Mouse (Mus musculus) midbrain, postnatal 0 days (tissue): ENCODE measurements at regions not wholly inside any gene's neighbourhood (a gene's known extent, or its start where the extent isn't known, plus 50 kb on each side); places are given as distances from the start of the nearest gene placed in this dataset.

ENCODE experiments used
- ATAC-seq: fragments of 200-750 bp; cut with Nextera tagmentation; 2 replicates; pipeline ENCODE4 v1.8.0; 2017; ENCODE audit warnings: moderate number of reproducible peaks, mild to moderate bottlenecking, moderate TSS enrichment, moderate library complexity; ENCODE audit not compliant: low FRiP score
- DNase-seq: peaks from one replicate; pipeline ENCODE4 v3.0.0-alpha.2; 2015; ENCODE audit warnings: low spot score
- H3K27ac ChIP-seq: fragments of 300-500 bp; sonication (generic); 2 replicates; pipeline ENCODE4 v1.5.1; 2014; ENCODE audit warnings: low read depth, mild to moderate bottlenecking, low read length, mixed read lengths
- H3K27me3 ChIP-seq: fragments of 300-500 bp; sonication (generic); 2 replicates; pipeline ENCODE4 v1.6.1; 2014; ENCODE audit warnings: low read length, control low read depth, mixed read lengths; ENCODE audit not compliant: insufficient read depth
- H3K36me3 ChIP-seq: fragments of 300-500 bp; sonication (generic); 2 replicates; pipeline ENCODE4 v1.6.1; 2014; ENCODE audit warnings: low read length, control low read depth, mixed read lengths; ENCODE audit not compliant: insufficient read depth
- H3K4me1 ChIP-seq: fragments of 300-500 bp; sonication (generic); 2 replicates; pipeline ENCODE4 v1.6.1; 2014; ENCODE audit warnings: mild to moderate bottlenecking, control low read depth, antibody characterized with exemption, low read length, mixed read lengths; ENCODE audit not compliant: insufficient read depth
- H3K4me2 ChIP-seq: fragments of 300-500 bp; sonication (generic); 2 replicates; pipeline ENCODE4 v1.6.1; 2014; ENCODE audit warnings: low read depth, mild to moderate bottlenecking, low read length, mixed read lengths; ENCODE audit not compliant: poor library complexity, severe bottlenecking
- H3K4me3 ChIP-seq: fragments of 300-500 bp; sonication (generic); 2 replicates; pipeline ENCODE4 v1.5.1; 2014; ENCODE audit warnings: low read depth, mild to moderate bottlenecking, low read length, moderate library complexity
- H3K9ac ChIP-seq: fragments of 300-500 bp; sonication (generic); replicated peaks from 2 replicates; pipeline ENCODE4 v1.6.1; 2014; ENCODE audit warnings: mild to moderate bottlenecking, low read length, moderate library complexity, mixed read lengths; ENCODE audit not compliant: poor library complexity, severe bottlenecking
- H3K9me3 ChIP-seq: fragments of 300-500 bp; sonication (generic); 2 replicates; pipeline ENCODE4 v1.6.1; 2016; ENCODE audit warnings: low read length, control low read depth
- CTCF ChIP-seq: IDR thresholded peaks from 2 replicates; pipeline ENCODE4 v1.5.1; 2016; ENCODE audit warnings: antibody characterized with exemption, mild to moderate bottlenecking
- WGBS: fragments of 180-500 bp; shearing (Covaris S2); extraction: QIAGEN DNeasy Blood & Tissue Kit; methylation state at CpG from one replicate; pipeline ENCODE4 v1.1.7; 2014; 5-methylcytosine and 5-hydroxymethylcytosine counted together

DNA sequence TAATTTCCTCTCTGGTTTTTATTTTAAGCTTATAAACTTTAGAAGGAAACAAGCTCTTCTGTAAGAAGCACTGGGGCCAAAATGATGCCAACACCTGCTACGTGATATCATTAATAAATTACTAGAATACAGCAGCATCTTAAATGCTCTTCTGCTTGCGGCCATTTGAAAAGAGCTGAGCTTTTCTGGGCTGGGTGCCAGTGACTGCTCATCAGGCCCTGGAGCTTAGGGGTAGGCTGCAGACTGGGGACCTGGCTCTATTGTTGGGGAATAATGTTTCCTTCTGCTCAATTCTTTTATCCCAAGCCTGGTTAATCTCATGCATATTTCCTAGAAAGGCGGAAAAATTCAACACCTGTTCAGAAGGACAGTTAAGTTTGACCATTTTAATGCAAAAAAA is 436.7 kb upstream of the Zdhhc25 start:
- WGBS = 40% methylated on average over 3 of the region's 3 CpGs
- ATAC-seq = no peak
- peaks cover 6% of the 10 kb centered on the region; the same call in 1 of the 2 replicates for H3K4me1 ChIP-seq
- no peak overlapping the region for H3K27ac ChIP-seq
- no peaks in the 10 kb centered on the region for H3K9me3 ChIP-seq
- H3K4me3 ChIP-seq = no peak overlapping the region
- no peaks in the 10 kb centered on the region for H3K36me3 ChIP-seq
- H3K4me2 ChIP-seq = no peak overlapping the region
- H3K9ac ChIP-seq = no peak overlapping the region
- no peaks in the 10 kb centered on the region for H3K27me3 ChIP-seq
- DNase-seq = peak; percentile 62
- no peak for TF ChIP-seq CTCF

DNA sequence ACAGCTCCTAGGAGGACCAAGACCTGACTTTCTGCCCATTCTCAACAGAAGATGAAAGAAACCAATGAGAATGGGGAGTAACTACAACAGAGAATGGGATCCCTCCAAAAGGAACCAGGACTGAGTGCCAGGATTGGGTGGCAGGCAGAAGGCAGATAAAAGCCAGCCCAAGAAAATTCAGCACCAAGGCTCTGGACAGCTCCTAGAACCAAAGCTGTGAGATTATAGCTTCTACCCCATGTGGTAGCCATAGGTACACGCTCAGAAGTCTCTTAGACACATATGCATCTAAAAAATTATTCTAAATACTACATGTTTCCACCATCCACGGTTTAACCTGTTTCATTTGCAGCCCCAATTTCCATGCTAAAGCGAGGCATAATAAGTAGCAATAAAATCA is 425.8 kb upstream of the Zdhhc25 start:
- no peaks in the 10 kb centered on the region for H3K36me3 ChIP-seq
- H3K9ac ChIP-seq = no peak overlapping the region
- H3K9me3 ChIP-seq = no peaks in the 10 kb centered on the region
- ATAC-seq = no peak
- H3K27me3 ChIP-seq = no peaks in the 10 kb centered on the region
- H3K27ac ChIP-seq = no peak overlapping the region
- H3K4me2 ChIP-seq = no peak overlapping the region
- no peak overlapping the region for H3K4me3 ChIP-seq
- no peaks in the 10 kb centered on the region for H3K4me1 ChIP-seq
- TF ChIP-seq CTCF = no peak; the same call in 1 of the 2 replicates
- DNase-seq = peak; percentile 27
- WGBS = 35% methylated on average over 3 of the region's 3 CpGs

GRCm38 (mm10) chr15:88175991-88176390 is 424.1 kb upstream of the Zdhhc25 start:
- DNase-seq (peak; percentile 45), ATAC-seq (no peak)
- Histone ChIP-seq H3K36me3 (no peaks in the 10 kb centered on the region), H3K27me3 (no peaks in the 10 kb centered on the region), H3K9me3 (no peaks in the 10 kb centered on the region), H3K4me3 (no peak overlapping the region), H3K27ac (no peak overlapping the region), H3K9ac (no peak overlapping the region), H3K4me1 (no peaks in the 10 kb centered on the region), H3K4me2 (no peak overlapping the region)
- WGBS = 58% methylated on average over 3 of the region's 3 CpGs
- TF ChIP-seq CTCF = no peak

DNA sequence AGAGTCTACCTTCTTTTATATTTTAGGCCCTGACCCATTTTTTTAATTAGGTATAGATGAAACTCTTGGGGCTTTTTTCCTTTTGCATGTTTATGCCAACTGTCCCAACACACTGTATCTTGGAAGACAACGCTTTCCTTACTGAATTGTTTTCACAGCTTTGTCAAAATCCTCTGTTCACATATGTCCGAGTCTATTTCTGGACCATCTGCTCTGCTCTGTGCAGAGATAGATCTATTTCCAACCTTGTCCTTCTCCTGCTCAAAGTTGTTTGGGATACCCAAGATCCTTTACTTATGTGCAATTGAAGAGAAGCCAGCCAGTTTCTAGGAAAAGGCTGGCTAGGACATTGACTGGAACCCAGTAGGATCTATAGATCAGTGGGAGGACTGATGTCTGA is 403.6 kb upstream of the Zdhhc25 start:
- no peaks in the 10 kb centered on the region for H3K27me3 ChIP-seq
- H3K4me1 ChIP-seq = no peaks in the 10 kb centered on the region
- WGBS = 92% methylated on average over 2 of the region's 2 CpGs
- TF ChIP-seq CTCF = no peak
- H3K9ac ChIP-seq = no peak overlapping the region
- no peaks in the 10 kb centered on the region for H3K9me3 ChIP-seq
- H3K27ac ChIP-seq = no peak overlapping the region
- ATAC-seq (no peak), DNase-seq (no peak)
- H3K4me2 ChIP-seq = no peak overlapping the region
- no peaks in the 10 kb centered on the region for H3K36me3 ChIP-seq
- no peak overlapping the region for H3K4me3 ChIP-seq

DNA sequence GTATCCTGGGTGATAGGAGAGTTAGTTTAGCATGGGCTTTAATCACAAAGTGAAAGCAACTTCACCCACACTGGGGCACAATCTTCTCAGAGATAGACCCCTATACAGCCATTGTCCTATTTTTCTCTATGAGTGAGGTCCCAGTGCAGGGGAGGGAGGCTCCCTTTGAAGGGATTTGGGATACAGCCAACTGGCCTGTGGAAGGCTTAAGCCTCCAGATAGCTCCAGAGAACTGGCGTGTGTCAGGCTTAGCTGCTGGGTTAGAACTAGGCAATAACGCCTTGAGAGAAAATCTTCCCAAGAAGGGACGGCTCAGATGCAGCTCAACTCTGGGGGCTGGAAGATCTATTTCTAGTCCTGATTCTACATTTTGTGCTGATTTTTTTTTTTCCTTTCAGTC is 397.4 kb upstream of the Zdhhc25 start:
- Histone ChIP-seq H3K27me3 (no peaks in the 10 kb centered on the region), H3K9ac (no peak overlapping the region), H3K36me3 (no peaks in the 10 kb centered on the region), H3K4me3 (no peak overlapping the region), H3K27ac (no peak overlapping the region), H3K4me1 (0 out of 2 replicates have a peak, but pooled peaks cover 7% of the 10 kb centered on the region), H3K4me2 (0 out of 2 replicates have a peak overlapping the region, but pooled peaks have one; percentile 7), H3K9me3 (no peaks in the 10 kb centered on the region)
- WGBS = 21% methylated on average over 3 of the region's 3 CpGs
- ATAC-seq (no peak), DNase-seq (peak; percentile 54)
- TF ChIP-seq CTCF = no peak

- no peak for DNase-seq
- H3K4me1 ChIP-seq = no peaks in the 10 kb centered on the region
Measured at GRCm38 (mm10) chr15:88213356-88213755, 386.7 kb upstream of the Zdhhc25 start.

More at GRCm38 (mm10) chr15:88213356-88213755, 386.7 kb upstream of the Zdhhc25 start:
- no peak overlapping the region for H3K4me2 ChIP-seq
- H3K27me3 ChIP-seq = no peaks in the 10 kb centered on the region
- no peak overlapping the region for H3K27ac ChIP-seq
- WGBS = 60% methylated on average over 3 of the region's 3 CpGs
- no peak overlapping the region for H3K4me3 ChIP-seq
- no peak for TF ChIP-seq CTCF
- no peaks in the 10 kb centered on the region for H3K9me3 ChIP-seq
- H3K9ac ChIP-seq = no peak overlapping the region
- no peaks in the 10 kb centered on the region for H3K36me3 ChIP-seq
- no peak for ATAC-seq
